Mouse (Mus musculus) midbrain, embryonic 13.5 days (tissue): Measurements from ENCODE around the gene Cby3. TPM values are rescaled to one million over a fixed set of nuclear protein-coding genes. Genes with fewer than 3 reads are reported as not detected.

Experiments
- ATAC-seq: fragments of 200-750 bp; cut with Nextera tagmentation; 2 replicates; pipeline ENCODE4 v1.8.0; 2017; ENCODE audit warnings: mild to moderate bottlenecking, moderate TSS enrichment, moderate library complexity
- H3K27ac ChIP-seq: fragments of 300-500 bp; sonication (generic); 2 replicates; pipeline ENCODE4 v1.5.1; 2015; ENCODE audit warnings: inconsistent platforms, mild to moderate bottlenecking, moderate library complexity
- H3K27me3 ChIP-seq: fragments of 300-500 bp; sonication (generic); 2 replicates; pipeline ENCODE4 v1.6.1; 2015; ENCODE audit warnings: mild to moderate bottlenecking, inconsistent platforms
- H3K36me3 ChIP-seq: fragments of 300-500 bp; sonication (generic); 2 replicates; pipeline ENCODE4 v1.6.1; 2015; ENCODE audit warnings: mild to moderate bottlenecking, inconsistent platforms
- H3K4me1 ChIP-seq: fragments of 300-500 bp; sonication (generic); replicated peaks from 2 replicates; pipeline ENCODE4 v1.6.1; 2015; ENCODE audit warnings: inconsistent platforms
- H3K4me2 ChIP-seq: fragments of 300-500 bp; sonication (generic); replicated peaks from 2 replicates; pipeline ENCODE4 v1.6.1; 2015; ENCODE audit warnings: moderate library complexity, mild to moderate bottlenecking, inconsistent platforms
- H3K4me3 ChIP-seq: fragments of 300-500 bp; sonication (generic); replicated peaks from 2 replicates; pipeline ENCODE4 v1.5.1; 2015; ENCODE audit warnings: mild to moderate bottlenecking, inconsistent platforms
- H3K9ac ChIP-seq: fragments of 300-500 bp; sonication (generic); replicated peaks from 2 replicates; pipeline ENCODE4 v1.6.1; 2015; ENCODE audit warnings: mild to moderate bottlenecking, inconsistent platforms
- H3K9me3 ChIP-seq: fragments of 300-500 bp; sonication (generic); 2 replicates; pipeline ENCODE4 v1.6.1; 2016; ENCODE audit warnings: mild to moderate bottlenecking, inconsistent platforms
- WGBS: fragments of 180-500 bp; shearing (Covaris S2); methylation state at CpG from one replicate; pipeline ENCODE4 v1.1.7; 2015; 5-methylcytosine and 5-hydroxymethylcytosine counted together
- microRNA counts: library from miRNA; unstranded; fragments of <30 nt; microRNA quantifications from one replicate; lab custom pipeline; 2016
- microRNA-seq: library from miRNA; unstranded; fragments of <30 nt; microRNA quantifications from one replicate; pipeline ENCODE4, GENCODE M21; 2016
- polyA plus RNA-seq: library from polyadenylated mRNA; unstranded; fragments of >200 nt; fragmentation: Nextera tagmentation; extraction: Ambion mirVana; gene quantifications from 2 replicates; pipeline ENCODE4 v1.2.1, GENCODE M21; 2015

The Cby3 gene
- polyA plus RNA-seq, 1 experiment from 2014 or later = 0.47 TPM

GRCm38 (mm10) chr11:50396766-50397307 is 42.6 kb downstream of the Cby3 start:
- H3K9ac ChIP-seq = no peak overlapping the region
- no peaks in the 10 kb centered on the region for H3K27me3 ChIP-seq
- H3K27ac ChIP-seq = no peak overlapping the region
- WGBS = 78% methylated on average over 11 of the region's 11 CpGs
- H3K9me3 ChIP-seq = no peaks in the 10 kb centered on the region
- ATAC-seq = no peak
- H3K4me2 ChIP-seq = no peak overlapping the region
- H3K36me3 ChIP-seq = peaks cover 86% of the 10 kb centered on the region
- H3K4me3 ChIP-seq = no peak overlapping the region
- no peaks in the 10 kb centered on the region for H3K4me1 ChIP-seq

GRCm38 (mm10) chr11:50397316-50397715 is 43.1 kb downstream of the Cby3 start:
- no peak for ATAC-seq
- no peaks in the 10 kb centered on the region for H3K4me1 ChIP-seq
- H3K27me3 ChIP-seq = no peaks in the 10 kb centered on the region
- H3K9me3 ChIP-seq = no peaks in the 10 kb centered on the region
- H3K4me3 ChIP-seq = no peak overlapping the region
- H3K9ac ChIP-seq = no peak overlapping the region
- WGBS = 82% methylated on average over 9 of the region's 9 CpGs
- no peak overlapping the region for H3K27ac ChIP-seq
- H3K4me2 ChIP-seq = no peak overlapping the region
- H3K36me3 ChIP-seq = peaks cover 86% of the 10 kb centered on the region

DNA sequence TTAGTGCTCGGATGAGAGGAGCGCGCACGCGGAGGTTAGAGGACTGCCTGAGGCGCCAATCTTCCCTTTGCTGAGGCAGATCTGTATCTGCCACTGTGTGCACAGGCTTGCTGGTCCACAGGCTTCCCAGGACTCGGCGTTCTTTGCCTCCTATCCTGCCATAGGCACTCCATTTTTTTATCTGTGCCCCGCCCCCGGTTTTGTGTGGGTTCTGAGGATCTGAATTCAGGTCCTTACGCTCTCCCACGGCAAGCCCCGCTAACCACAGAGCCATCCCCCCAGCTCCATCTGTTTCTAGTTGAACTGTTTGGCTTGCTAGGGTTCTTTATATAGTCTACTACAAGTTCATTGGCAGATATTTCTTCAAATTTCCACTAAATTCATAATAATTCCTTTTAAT is 44.5 kb downstream of the Cby3 start:
- H3K4me1 ChIP-seq = no peaks in the 10 kb centered on the region

GRCm38 (mm10) chr11:50402481-50402880 is 48.2 kb downstream of the Cby3 start:
- peaks cover 94% of the 10 kb centered on the region for H3K36me3 ChIP-seq
- WGBS = 97% methylated on average over 3 of the region's 3 CpGs
- no peak overlapping the region for H3K4me3 ChIP-seq
- ATAC-seq = no peak
- no peaks in the 10 kb centered on the region for H3K4me1 ChIP-seq
- no peak overlapping the region for H3K4me2 ChIP-seq
- no peak overlapping the region for H3K27ac ChIP-seq
- no peak overlapping the region for H3K9ac ChIP-seq
- H3K27me3 ChIP-seq = no peaks in the 10 kb centered on the region
- no peaks in the 10 kb centered on the region for H3K9me3 ChIP-seq

More for the DNA sequence above, 44.5 kb downstream of the Cby3 start:
- Histone ChIP-seq H3K4me3 (no peak overlapping the region), H3K36me3 (peaks cover 90% of the 10 kb centered on the region), H3K9me3 (no peaks in the 10 kb centered on the region), H3K9ac (no peak overlapping the region), H3K27me3 (no peaks in the 10 kb centered on the region), H3K27ac (no peak overlapping the region), H3K4me2 (no peak overlapping the region)
- no peak for ATAC-seq
- 88% methylated on average over 13 of the region's 13 CpGs for WGBS

DNA sequence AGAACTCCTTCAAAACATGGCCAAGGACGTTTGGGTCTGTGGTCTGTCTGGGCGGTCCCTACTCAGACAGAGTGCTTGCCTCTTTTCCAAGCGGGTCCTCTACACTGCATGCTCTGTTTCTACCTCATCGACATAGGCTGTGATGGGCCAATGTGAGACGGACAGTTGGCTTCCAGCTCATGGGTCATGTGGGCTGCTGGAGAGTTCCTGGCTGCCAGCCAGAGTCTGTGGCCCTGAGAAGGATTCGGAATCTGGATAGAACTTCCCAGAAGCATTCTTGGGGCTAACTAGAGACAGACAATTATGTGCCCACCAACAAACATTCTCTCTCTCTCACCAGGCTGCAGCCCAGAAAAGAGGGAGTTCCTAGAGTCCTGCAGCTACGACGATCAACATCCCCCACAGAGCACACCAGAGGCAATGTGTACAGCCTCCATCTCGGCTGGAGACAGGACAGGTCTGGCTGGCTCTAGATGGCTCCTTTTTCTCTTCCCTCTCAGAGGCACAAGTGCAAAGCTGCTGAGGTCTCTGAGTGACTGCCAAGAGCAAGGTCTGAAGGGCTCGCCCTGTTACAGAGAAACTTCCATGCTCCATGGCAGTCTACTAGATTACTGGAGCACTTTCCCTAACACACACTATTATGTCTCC is 49.2 kb downstream of the Cby3 start:
- Histone ChIP-seq H3K4me3 (no peak overlapping the region), H3K27ac (no peak overlapping the region), H3K4me1 (no peaks in the 10 kb centered on the region), H3K9me3 (no peaks in the 10 kb centered on the region), H3K27me3 (no peaks in the 10 kb centered on the region), H3K9ac (no peak overlapping the region), H3K4me2 (no peak overlapping the region), H3K36me3 (peaks cover 88% of the 10 kb centered on the region)
- ATAC-seq = no peak
- WGBS = 86% methylated on average over 10 of the region's 10 CpGs

DNA sequence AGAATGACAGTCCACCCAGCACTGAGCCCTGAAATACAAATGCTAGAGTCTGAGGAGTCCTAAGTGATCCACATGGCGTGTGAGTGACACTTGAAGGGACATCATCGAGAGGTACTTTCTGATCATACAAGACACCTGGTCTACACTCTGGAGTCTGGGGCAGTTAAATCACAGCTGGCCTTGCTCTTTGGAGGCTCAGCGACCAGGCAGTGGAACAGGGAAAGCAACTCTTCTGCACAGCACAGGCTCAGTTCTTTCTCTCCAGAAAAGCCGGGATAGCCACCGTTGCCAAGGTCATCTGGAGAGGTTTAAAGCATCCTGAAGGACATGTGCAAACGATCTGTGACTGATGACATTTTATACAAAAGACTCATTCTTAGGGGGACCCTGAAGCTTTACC is 53.0 kb downstream of the Cby3 start:
- peaks cover 85% of the 10 kb centered on the region for H3K36me3 ChIP-seq

More for the DNA sequence above, 53.0 kb downstream of the Cby3 start:
- no peak overlapping the region for H3K4me2 ChIP-seq
- no peak for ATAC-seq
- no peaks in the 10 kb centered on the region for H3K27me3 ChIP-seq
- H3K4me1 ChIP-seq = no peaks in the 10 kb centered on the region
- WGBS = 75% methylated on average over 6 of the region's 6 CpGs
- no peaks in the 10 kb centered on the region for H3K9me3 ChIP-seq
- H3K9ac ChIP-seq = no peak overlapping the region
- no peak overlapping the region for H3K4me3 ChIP-seq
- no peak overlapping the region for H3K27ac ChIP-seq

MicroRNA genes within 50 kb of the gene (microRNA counts, 519-probe panel; counts per million panel counts)
- microRNA mmu-miR-804 (lab: Ali Mortazavi, UCI) = 2,361 counts per million, percentile 61 among the panel's probes with 10 or more counts

Small RNA genes lying within 50 kb of the gene (microRNA-seq; reads per million reads assigned to microRNA genes)
- not detected for gene Mir804

Other genes starting within 250 kb of the Cby3 start
- 36.8 and 39.9 TPM in 2 replicates for gene Tbc1d9b, start 223.1 kb upstream of the Cby3 start, polyA plus RNA-seq
- 34.1 and 35.1 TPM in 2 replicates for gene Mrnip, start 180.0 kb upstream of the Cby3 start, polyA plus RNA-seq
- 271 and 280 TPM in 2 replicates for gene Sqstm1, start 143.6 kb upstream of the Cby3 start, polyA plus RNA-seq
- 18.0 and 30.1 TPM in 2 replicates for gene Mgat4b, start 143.6 kb upstream of the Cby3 start, polyA plus RNA-seq
- 0.89 and 1.2 TPM in 2 replicates for gene Ltc4s, start 115.8 kb upstream of the Cby3 start, polyA plus RNA-seq
- 4.6 and 4.7 TPM in 2 replicates for gene Maml1, start 62.2 kb upstream of the Cby3 start, polyA plus RNA-seq
- gene Canx, start 28.8 kb upstream of the Cby3 start, polyA plus RNA-seq = 262 TPM in 2 replicates
- gene Hnrnph1, start 22.5 kb downstream of the Cby3 start, polyA plus RNA-seq = 686 and 713 TPM in 2 replicates
- 25.0 and 27.4 TPM in 2 replicates for gene Rufy1, start 76.7 kb downstream of the Cby3 start, polyA plus RNA-seq
- gene Adamts2, start 247.6 kb downstream of the Cby3 start, polyA plus RNA-seq = 1.6 and 1.9 TPM in 2 replicates